Mouse (Mus musculus) liver, adult (tissue): Measurements from ENCODE around the gene Copb2.

Experiments used
- GATA4 ChIP-seq: IDR thresholded peaks from 2 replicates; pipeline ENCODE4 v1.6.1; 2014; ENCODE audit warnings: mild to moderate bottlenecking, low read length; ENCODE audit not compliant: insufficient replicate concordance

The Copb2 gene

GRCm38 (mm10) chr9:98601156-98601836, 37.8 kb downstream of the Copb2 start, which contains the start of gene Mrps22:
Gene Mrps22, minus strand, starts transcription at chr9:98601660.
- TF ChIP-seq GATA4, result no peak; the same call in 1 of the 2 replicates

GRCm38 (mm10) chr9:98601837-98602359, 38.4 kb downstream of the Copb2 start:
- TF ChIP-seq GATA4, result no peak

GRCm38 (mm10) chr9:98604896-98605295, 41.4 kb downstream of the Copb2 start:
- TF ChIP-seq GATA4, result no peak

- no peak for TF ChIP-seq GATA4
These were observed 65.0 kb downstream of the Copb2 start for GRCm38 (mm10) chr9:98628480-98628879.

GRCm38 (mm10) chr9:98633287-98634162, 70.0 kb downstream of the Copb2 start:
- no peak for TF ChIP-seq GATA4
